Mouse (Mus musculus) lung, adult 2 months (tissue): ENCODE results near the gene Mdm2.

Source experiments
- CTCF ChIP-seq: fragments of 200-500 bp; IDR thresholded peaks from 2 replicates; pipeline ENCODE4 v1.5.1; 2011; ENCODE audit warnings: mild to moderate bottlenecking, low read length, control low read depth; ENCODE audit not compliant: insufficient read depth
- POLR2A ChIP-seq: fragments of 200-500 bp; IDR thresholded peaks from 2 replicates; pipeline ENCODE4 v1.6.1; 2011; ENCODE audit warnings: low read depth, mild to moderate bottlenecking, control low read depth, low read length, borderline replicate concordance; ENCODE audit errors: extremely low read depth

DNA sequence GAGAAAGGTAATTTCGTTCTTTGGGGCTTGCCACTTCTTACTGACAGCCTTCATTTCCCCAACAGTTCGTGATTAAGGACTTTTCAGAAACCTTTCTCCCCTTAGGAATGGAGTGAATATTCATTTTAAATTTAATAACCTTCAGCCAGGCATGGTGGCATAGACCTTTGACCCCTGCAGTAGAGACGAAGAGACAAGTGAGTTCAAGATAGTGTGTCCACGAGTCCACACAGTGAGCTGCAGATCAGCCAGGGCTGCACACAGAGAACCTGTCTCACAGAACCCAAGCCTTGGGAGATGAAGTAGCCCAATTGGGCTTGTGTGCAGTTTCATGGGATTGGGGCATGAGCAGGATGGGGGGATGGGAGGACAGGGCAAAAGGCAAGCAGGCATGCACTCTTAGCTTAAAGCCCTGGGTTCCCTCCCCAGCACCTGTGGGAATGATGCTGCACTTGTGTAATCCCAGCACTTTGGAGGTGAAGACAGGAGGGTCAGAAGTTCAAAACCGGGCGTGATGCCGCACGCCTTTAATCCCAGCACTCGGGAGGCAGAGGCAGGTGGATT, 1.7 kb upstream of the Mdm2 start:
- TF ChIP-seq POLR2A, result no peak
- no peak for TF ChIP-seq CTCF
